Mouse (Mus musculus): ENCODE results near the gene Olfr299.

Gene Olfr299

GRCm38 (mm10) chr7:86459621-86460020 is at the start of gene Olfr299:
Olfr299 (plus strand) TSS chr7:86459921.
- in situ Hi-C loops (cut with MboI, MseI): no loop called here

GRCm38 (mm10) chr7:86492384-86492783 is 32.7 kb downstream of the Olfr299 start, which contains the start of gene Olfr298:
Olfr298 (minus strand) TSS chr7:86492484.
- in situ Hi-C loops (cut with MboI, MseI): no loop called here
